Mouse (Mus musculus): ENCODE measurements around the gene Ccdc105.

Ccdc105 gene

GRCm38 (mm10) chr10:78752452-78753191 lies at the start of gene Ccdc105:
Gene Ccdc105, minus strand, starts transcription at chr10:78753065.
- peak; percentile 54 for DNase-seq (ENCODE audit: low spot score)

- no peak for DNase-seq (ENCODE audit: low spot score)
Observed at GRCm38 (mm10) chr10:78801449-78801848, 48.6 kb upstream of the Ccdc105 start.

DNA sequence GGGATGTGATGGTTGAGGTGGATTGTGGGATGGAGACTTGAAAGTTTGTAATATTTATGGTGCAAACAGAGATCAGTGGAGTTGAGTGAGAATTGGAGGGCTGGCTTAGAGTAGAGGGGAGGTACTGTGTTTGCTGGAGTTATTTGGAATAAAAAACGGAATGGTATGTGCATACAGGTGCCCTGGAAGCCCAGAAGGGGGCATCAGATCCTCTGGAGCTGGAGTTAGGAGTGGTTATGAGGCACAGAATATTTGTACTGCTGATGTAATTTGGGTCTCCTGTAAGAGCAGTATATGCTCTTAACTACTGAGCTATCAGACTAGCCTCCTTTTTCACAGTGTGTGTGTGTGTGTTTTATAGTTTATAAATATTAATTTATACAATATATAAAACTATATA lies 37.7 kb upstream of the Ccdc105 start:
- DNase-seq (ENCODE audit: low spot score), result no peak

GRCm38 (mm10) chr10:78787566-78788087 lies 34.8 kb upstream of the Ccdc105 start:
- DNase-seq (ENCODE audit: low spot score), result peak; percentile 51

DNA sequence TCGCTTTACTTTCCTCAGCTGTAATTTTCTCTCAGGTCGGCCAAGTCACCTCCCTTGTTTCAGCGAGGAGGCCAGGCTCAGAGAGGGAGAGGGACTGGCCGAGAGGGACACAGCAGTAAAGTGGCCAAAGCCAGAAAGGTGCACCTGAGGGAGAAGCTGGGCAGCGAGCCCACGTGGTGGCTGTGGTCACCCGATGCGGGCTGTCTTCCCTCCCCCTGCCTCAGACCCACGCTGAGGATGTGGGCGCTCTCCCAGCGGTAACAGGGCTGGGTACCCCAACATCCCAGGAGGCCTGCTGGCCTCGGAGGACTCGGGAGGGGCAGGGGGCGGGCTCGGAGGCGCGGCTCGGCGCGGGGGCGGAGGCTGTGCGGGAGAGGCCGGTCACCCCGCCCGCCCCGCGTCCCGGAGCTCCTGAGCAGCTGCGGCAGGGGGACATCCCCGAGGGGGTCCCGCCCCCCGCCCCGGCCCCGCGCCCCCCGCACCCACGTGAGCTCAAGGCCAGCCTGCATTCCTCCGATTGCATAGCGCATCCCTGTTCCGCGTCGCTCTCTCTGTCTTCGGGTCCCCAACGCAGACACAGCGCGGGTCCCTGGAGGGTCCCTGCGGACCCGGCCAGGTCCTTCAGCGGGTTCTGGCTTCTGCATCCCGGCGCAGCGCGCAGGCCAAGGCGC lies 27.3 kb upstream of the Ccdc105 start, which contains the start of gene Slc1a6:
Slc1a6 (plus strand) TSS at position 516 of the 671 bp plus-strand sequence.
- peak; percentile 5 for DNase-seq (ENCODE audit: low spot score)

DNA sequence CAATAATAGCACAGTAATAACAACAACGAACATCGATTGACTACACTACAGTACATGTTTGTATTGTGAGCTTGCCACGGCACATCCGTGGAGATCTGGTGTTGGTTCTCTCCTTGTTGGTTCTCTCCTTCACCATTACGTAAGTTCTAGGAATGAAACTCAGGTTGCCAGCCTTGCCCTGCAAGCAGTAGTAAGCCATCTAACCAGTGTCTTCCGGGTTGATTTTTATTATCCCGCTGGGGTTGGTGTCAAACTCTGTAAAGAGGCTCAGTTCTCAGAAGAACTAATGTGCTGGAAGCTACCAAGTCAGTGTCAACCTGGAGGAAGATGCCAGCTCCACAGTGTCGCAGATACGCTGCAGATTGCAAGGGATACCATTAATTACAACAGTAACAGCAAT lies 26.7 kb upstream of the Ccdc105 start:
- no peak for DNase-seq (ENCODE audit: low spot score)

GRCm38 (mm10) chr10:78775830-78776229 lies 23.0 kb upstream of the Ccdc105 start:
- no peak for DNase-seq (ENCODE audit: low spot score)

DNA sequence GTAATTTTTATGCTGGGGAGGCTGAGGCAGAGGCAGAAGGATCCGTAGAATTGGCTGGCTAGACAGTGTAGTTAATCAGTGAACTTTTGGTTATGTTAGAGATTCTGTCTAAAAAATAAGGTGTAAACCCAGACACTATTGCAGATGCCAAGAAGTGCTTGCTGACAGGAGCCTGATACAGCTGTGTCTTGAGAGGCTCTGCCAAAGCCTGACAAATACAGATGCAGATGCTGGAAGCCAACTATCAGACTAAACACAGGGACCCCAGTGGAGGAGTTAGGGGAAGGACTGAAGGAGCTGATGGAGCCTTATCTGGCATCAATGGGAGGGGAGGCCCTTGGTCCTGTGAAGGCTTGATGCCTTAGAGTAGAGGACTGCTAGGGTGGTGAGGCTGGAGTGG lies 12.7 kb upstream of the Ccdc105 start:
- no peak for DNase-seq (ENCODE audit: low spot score)

DNA sequence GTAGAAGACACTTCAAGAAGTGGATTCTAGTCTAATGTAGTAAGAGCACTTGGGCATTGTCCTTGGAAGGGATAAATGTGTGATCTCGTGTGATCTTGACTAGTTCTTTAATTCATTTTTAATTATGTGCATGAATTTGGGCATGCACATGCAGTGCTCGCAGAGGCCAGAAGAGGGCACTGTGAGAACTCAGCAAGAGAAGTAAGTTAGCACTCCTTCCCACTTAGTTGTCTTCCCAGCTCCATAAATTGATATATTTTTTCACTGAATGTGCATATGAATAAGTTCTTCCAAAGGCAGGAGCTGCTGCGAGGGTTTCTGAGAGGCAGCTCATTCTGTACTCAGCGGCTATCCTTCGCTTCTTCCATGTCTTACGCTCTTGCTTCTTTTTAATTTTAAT lies 3.2 kb upstream of the Ccdc105 start:
- peak; percentile 70 for DNase-seq (ENCODE audit: low spot score)

GRCm38 (mm10) chr10:78748946-78749345 lies 3.9 kb downstream of the Ccdc105 start:
- no peak for DNase-seq (ENCODE audit: low spot score)

DNA sequence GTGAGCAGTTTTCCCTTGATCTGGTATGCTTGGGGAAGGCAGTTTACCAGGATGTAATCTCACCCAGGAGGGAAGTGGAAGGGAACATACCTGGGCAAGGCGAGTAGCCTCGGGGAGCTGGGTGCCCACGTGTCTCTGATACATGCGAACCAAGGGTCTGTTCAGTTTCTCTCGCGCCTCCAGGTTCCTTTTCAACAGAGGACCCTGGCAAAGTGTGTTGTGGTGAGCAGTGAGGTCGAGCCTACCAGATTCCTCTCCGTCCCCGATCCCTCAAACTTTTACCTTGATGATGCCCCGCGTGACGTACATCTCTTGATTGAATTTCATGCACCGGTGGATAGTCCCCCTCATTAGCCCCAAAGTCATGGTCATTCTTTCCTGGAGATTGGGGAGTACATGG lies 4.7 kb downstream of the Ccdc105 start:
- no peak for DNase-seq (ENCODE audit: low spot score)

DNA sequence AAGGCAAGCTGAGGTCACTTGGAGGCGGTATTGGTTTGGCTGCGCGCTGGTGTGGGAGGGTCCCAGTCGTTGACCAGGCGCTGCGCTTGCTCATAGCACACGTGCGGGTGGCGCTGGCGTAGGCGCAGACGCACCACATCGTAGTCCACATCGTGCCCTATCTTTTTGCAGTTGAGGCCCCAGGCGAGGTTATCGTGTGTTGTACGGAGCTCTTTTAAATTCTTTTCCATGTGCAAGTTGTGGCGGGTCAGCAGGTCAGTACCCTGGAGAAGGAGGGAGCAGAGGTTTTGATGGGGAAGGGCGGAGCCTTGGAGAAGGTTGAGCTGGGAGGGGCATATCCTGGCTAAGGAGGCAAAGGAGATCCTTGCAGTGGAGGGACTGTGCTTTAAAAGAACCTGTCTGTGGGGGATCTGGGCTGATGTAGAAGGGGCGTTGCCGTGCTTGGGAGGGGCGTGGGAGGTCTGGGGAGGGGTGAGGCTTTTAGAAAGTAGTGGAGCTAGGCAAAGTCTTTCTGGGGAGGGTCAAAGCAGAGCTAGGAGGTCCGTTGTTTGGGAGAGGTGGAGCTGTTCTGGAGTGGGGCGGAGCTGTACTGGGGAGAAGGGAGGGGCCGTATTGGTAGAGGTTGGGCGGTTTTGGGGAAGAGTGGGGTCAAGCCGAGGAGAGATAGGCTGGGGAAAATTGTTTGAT lies 5.7 kb downstream of the Ccdc105 start:
- peak; percentile 13 for DNase-seq (ENCODE audit: low spot score)

DNA sequence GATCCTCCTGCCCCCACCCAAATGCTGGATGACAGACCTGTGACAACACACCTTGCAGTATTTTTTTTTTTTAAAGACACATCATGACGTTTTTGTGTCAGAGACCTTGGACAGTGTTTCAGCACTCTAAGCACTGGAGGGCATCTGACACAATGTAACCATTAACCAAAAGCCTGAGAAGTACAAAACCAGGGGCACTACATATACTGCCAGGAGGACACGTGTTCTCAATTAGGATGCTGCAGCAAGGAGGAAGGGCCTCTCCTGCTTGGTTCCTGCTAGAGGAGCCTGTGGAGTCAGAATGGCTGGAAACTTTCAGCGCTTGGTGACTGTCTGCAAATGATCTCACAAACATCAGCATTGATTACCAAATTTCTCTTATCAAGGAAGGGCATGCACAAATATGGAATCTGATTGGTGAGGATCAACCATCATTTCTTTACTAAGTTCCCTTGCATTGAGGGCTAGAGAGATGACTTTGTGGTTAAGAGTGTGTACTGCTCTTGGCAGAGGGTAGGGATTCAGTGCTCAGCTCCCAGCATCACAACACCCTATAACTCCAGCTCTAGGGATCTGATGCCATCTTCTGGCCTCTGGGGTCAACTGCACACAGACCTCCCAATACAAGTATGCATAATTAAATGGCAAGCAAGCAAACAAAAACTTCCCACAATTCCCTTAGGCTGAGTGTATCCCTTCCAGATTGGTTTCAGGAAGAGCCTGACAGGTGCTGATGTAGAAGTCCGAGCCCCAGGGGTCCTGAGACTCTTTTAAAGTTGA lies 7.2 kb downstream of the Ccdc105 start:
- DNase-seq (ENCODE audit: low spot score), result no peak

DNA sequence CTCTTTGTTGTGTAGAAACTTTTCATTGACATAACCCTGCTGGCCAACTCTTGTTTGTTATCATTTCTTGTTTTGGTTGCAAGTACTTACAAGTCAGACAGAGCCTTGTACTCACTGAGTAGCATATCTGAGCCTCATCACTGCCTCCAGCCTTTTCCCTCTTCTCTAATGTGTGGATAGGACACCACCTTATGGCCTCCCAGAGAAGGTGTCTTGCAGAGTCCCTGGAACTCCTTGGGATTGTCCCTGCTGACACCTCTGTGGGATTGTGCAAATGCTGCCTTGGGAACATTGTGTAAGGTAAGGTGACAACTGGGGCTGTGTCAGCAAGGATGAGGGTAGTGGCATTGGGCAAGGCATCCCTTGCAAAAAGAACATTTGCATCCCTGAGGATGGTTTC lies 9.1 kb downstream of the Ccdc105 start:
- DNase-seq (ENCODE audit: low spot score), result no peak

DNA sequence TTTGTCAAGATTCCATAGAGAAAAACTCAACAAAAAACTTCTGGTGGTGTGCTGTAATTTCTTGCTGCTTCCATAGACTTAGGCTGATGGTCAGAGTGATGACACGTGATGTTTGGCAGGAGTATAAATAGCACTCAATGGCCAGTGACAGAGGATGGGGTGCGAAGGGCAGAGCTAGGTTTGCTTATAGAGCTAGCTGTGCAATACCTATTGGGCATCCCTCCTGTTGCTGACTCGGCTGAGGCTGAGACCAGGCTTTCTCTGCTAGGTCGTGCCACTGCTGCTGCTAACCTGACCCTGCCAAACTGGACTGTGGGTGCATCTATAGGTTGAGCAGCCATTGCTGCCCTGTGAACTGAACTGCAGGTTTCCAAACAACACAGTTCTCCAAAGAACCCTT lies 13.0 kb downstream of the Ccdc105 start:
- no peak for DNase-seq (ENCODE audit: low spot score)

DNA sequence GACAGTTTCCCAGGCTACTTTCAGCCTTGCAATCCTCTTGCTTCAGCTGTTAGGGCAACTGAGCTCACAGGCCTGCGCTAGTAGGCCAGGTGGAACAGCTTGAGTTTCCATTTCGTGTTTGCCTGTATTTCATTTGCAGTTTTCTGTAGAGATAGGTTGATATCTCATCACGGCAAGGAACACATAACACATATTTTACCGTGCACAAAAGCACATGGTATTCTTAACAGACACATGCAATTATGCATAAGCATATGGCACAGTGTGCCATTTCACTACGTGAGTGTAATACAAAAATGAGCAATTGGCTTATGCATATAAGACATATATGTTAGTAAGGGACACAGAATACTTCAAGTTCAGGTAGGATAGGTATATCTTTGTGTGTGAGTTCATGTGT lies 25.0 kb downstream of the Ccdc105 start:
- no peak for DNase-seq (ENCODE audit: low spot score)

- no peak for DNase-seq (ENCODE audit: low spot score)
Observed at GRCm38 (mm10) chr10:78727035-78727434, 25.8 kb downstream of the Ccdc105 start.

GRCm38 (mm10) chr10:78723416-78723815 lies 29.4 kb downstream of the Ccdc105 start:
- DNase-seq (ENCODE audit: low spot score), result no peak

DNA sequence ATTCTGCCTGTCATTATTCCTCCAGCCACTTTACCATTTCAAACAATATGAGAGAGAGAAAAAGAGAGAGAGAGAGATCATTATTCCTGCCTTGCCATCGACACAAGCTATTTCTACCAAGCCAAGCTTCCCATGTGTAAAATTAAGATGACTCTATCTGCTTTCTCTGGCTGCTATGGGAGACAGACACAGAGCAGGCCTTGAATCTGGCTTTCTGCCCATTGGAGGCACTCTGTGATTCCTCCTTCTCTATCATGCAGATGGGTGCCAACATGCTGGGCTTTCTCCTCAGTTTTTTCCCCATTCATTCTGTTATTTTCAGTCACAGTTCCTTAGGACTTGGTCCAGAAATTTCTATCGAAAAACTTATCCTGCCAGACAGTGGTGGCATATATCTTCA lies 30.2 kb downstream of the Ccdc105 start:
- no peak for DNase-seq (ENCODE audit: low spot score)

GRCm38 (mm10) chr10:78722036-78722435 lies 30.8 kb downstream of the Ccdc105 start:
- no peak for DNase-seq (ENCODE audit: low spot score)

DNA sequence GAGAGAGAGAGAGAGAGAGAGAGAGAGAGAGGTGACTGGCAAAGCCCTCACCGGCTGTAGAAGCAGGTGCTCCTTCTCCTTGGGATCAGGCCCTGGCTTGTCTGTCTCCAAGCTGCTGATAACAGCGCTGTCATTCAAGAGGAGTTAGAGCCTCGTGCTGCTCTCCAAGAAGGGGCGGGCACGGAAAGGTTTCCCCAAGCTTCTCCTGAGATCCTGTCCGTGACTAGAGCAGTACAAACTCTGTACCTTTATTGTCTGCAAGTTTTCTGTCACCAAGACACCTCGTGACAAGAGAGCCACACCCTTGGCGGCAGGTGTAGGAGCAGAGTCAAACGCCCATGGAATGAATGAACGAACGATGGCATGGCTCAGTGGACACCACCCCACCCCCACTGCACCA lies 34.8 kb downstream of the Ccdc105 start, which contains the start of gene Casp14:
Casp14 (minus strand) TSS at position 239 of the 400 bp plus-strand sequence.
- DNase-seq (ENCODE audit: low spot score), result no peak

GRCm38 (mm10) chr10:78716231-78716630 lies 36.6 kb downstream of the Ccdc105 start:
- DNase-seq (ENCODE audit: low spot score), result no peak
